Mouse (Mus musculus) neutrophil, adult 83 days (primary cell): Measurements from ENCODE around the gene Pcgf3. TPM values are rescaled to one million over a fixed set of nuclear protein-coding genes. Genes with fewer than 3 reads are reported as not detected.

Source experiments
- total RNA-seq, 2 experiments: library from RNA; stranded (reverse); gene quantifications; one replicate each; pipeline ENCODE4 v1.2.4; 2023

Gene Pcgf3
- total RNA-seq = 10 to 100 TPM; 17.4 to 21.5 TPM

GRCm38 (mm10) chr5:108461082-108462065, at the start of gene Pcgf3:
Gene Pcgf3, plus strand, starts transcription at chr5:108461232.

GRCm38 (mm10) chr5:108433804-108434587, 27.0 kb upstream of the Pcgf3 start, which contains the start of gene Atp5k:
Gene Atp5k, minus strand, starts transcription at chr5:108434448.

GRCm38 (mm10) chr5:108448785-108449668, 12.0 kb upstream of the Pcgf3 start, which contains the start of gene Mfsd7a:
Gene Mfsd7a, minus strand, starts transcription at chr5:108448891.

GRCm38 (mm10) chr5:108549489-108550206, 88.6 kb downstream of the Pcgf3 start, which contains the start of gene Cplx1:
Gene Cplx1, minus strand, starts transcription at chr5:108550024.

Other genes starting within 250 kb of the Pcgf3 start
- gene Dr1, start 192.3 kb upstream of the Pcgf3 start, total RNA-seq = 10 to 100 TPM; 45.0 to 47.3 TPM
- gene Pigg, start 148.6 kb upstream of the Pcgf3 start, total RNA-seq = 1 to 10 TPM; 2.4 to 2.8 TPM
- not detected for gene Gm42517, start 93.3 kb upstream of the Pcgf3 start, total RNA-seq
- not detected for gene Pde6b, start 72.8 kb upstream of the Pcgf3 start, total RNA-seq
- gene Atp5k, start 26.8 kb upstream of the Pcgf3 start, total RNA-seq = 100 to 1,000 TPM in 1 of 2 experiments, 10 to 100 TPM in 1; 83.7 to 101 TPM
- gene Mfsd7a, start 12.3 kb upstream of the Pcgf3 start, total RNA-seq = 10 to 100 TPM; 18.4 to 20.4 TPM
- not detected for gene Cplx1, start 88.8 kb downstream of the Pcgf3 start, total RNA-seq
- 100 to 1,000 TPM; 106 to 118 TPM for gene Gak, start 168.5 kb downstream of the Pcgf3 start, total RNA-seq
- 10 to 100 TPM; 12.3 to 12.4 TPM for gene Tmem175, start 168.5 kb downstream of the Pcgf3 start, total RNA-seq
- gene Idua, start 199.1 kb downstream of the Pcgf3 start, total RNA-seq = 10 to 100 TPM; 15.5 to 16.1 TPM
- gene Dgkq, start 208.4 kb downstream of the Pcgf3 start, total RNA-seq = 10 to 100 TPM; 10.8 to 15.6 TPM
- 1 to 10 TPM; 1.4 to 2.9 TPM for gene Slc26a1, start 214.3 kb downstream of the Pcgf3 start, total RNA-seq
- 1 to 10 TPM; 2.0 to 3.4 TPM for gene Fgfrl1, start 231.2 kb downstream of the Pcgf3 start, total RNA-seq